Mouse (Mus musculus) kidney, adult 2 months (tissue): Measurements from ENCODE around the gene Ctnna3.

ENCODE experiments used
- CTCF ChIP-seq: fragments of 200-500 bp; conservative IDR thresholded peaks from 2 replicates; pipeline ENCODE4 v1.5.1; 2011; ENCODE audit warnings: low read depth, mild to moderate bottlenecking, control low read depth, low read length, moderate library complexity, mixed read lengths; ENCODE audit not compliant: insufficient read depth, insufficient read length
- POLR2A ChIP-seq: fragments of 200-500 bp; IDR thresholded peaks from one replicate; pipeline ENCODE4 v1.6.1; 2011; ENCODE audit warnings: low read depth, low read length, control low read depth

DNA sequence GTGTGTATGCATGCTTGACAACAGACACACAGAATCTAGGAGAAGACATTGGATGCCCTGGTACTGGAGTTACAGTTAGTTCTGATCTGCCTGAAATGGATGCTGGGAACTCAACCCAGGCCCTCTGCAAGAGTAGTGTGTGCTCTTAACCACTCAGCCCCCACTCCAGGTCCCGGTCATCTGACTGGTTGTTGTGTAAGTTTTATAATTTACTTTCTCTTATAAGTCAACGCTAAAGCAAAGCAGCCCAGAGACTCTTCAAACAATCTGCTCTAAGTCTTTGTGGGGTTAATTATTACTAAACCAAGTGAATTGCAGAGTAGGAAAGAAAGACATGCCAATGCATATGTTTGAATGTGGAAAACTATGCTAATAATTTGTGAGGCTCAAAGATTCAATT is 549.5 kb downstream of the Ctnna3 start:
- TF ChIP-seq CTCF (no peak), POLR2A (no peak)
